Mouse (Mus musculus) embryonic stem cell, embryonic (primary cell): ENCODE data around the gene F2.

Experiments used
- CTCF ChIA-PET, 4 experiments: fragments of 300-600 bp in 2 of 4; fragments of 350-600 bp in 2 of 4; sonication (Branson Sonifier 250); formaldehyde crosslinking; loops; one replicate each; lab custom pipeline; 2022; ENCODE audit warnings: inconsistent platforms in 2 of 4; lab: Charles Lee
- POLR2A ChIA-PET, 4 experiments: fragments of 300-600 bp in 2 of 4; fragments of 350-600 bp in 2 of 4; sonication (Branson Sonifier 250); formaldehyde crosslinking; loops; one replicate each; lab custom pipeline; 2022; ENCODE audit warnings: antibody characterized with exemption in 4 of 4, inconsistent platforms in 1 of 4; lab: Charles Lee

Gene F2

DNA sequence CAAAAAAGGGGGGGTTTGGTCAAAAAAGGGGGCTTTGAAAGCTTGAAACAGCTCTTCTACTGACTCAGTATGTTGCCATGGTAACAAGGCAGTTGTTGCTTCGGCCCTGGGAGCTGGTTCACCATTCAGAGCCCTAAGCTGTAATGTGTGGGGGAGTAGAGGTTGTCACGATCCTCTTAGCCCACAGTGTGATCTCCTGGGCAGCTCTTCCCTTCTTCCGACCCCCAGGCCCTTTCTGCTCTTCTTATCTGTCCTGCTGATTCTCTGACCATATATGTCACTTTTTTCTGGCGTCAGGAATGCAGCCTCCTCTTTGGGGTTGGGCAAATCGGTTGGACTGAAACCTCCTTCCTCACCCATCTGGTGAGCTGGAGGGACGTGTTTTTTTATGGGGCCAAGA, 16.6 kb upstream of the F2 start:
- ChIA-PET CTCF (interaction anchor here in 2 of 4 experiments (0.5 to 0.7 kb wide), 3 partner anchors 30 to 80 kb away, joined by 3 to 12 read pairs (median 5); no protein-coding TSS in a partner anchor), POLR2A (interaction anchor here in 3 of 4 experiments (0.5 to 11.4 kb wide), 10 partner anchors 8 to 255 kb away, joined by 3 to 108 read pairs (median 4); partner anchors contain the start of genes F2 (in 2 of the 3) and Ambra1 (in 1 of the 3))

DNA sequence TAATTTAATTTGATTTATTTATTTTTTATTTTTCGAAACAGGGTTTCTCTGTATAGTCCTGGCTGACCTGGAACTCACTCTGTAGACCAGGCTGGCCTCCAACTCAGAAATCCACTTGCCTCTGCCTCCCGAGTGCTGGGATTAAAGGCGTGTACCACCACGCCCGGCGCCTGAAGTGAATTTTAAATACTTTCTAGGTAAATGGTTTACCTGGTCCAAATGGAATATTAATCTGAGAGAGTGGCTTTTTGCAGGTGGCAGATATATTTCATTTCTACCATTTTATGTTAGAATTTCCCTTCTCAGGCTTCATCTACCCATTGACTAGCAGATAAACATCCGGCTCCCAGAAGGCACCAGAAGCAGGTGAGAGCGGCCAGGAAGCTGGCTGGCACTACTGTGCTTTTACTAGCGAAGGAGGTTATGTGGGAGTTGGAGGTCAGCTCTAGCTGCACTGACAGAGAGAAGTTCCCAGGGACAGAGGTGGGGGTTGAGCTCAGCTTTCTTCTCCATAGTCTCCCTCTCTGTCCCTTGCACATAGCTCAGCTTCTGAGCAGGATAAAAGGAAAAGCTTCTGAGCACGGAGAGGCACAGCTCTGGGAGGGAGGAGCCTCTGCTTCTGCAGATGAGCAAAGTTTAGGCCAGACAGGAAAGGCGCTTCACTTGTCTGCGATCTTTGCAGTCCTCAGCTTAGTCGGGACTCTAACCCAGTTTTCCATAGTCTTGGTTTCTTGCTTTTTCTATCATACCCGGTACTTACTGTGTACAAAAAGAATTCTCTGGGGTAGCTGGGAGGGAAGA, 15.4 kb upstream of the F2 start:
- CTCF ChIA-PET = interaction anchor here in 2 of 4 experiments (0.5 to 6.3 kb wide), 2 partner anchors 15 to 41 kb away, joined by 3 to 39 read pairs; partner anchors contain the start of gene F2 (in 1 of the 2)
- POLR2A ChIA-PET = interaction anchor here in 3 of 4 experiments (0.6 to 11.4 kb wide), 11 partner anchors 14 to 212 kb away, joined by 3 to 108 read pairs (median 6); partner anchors contain the start of gene F2 (in 3 of the 3)

DNA sequence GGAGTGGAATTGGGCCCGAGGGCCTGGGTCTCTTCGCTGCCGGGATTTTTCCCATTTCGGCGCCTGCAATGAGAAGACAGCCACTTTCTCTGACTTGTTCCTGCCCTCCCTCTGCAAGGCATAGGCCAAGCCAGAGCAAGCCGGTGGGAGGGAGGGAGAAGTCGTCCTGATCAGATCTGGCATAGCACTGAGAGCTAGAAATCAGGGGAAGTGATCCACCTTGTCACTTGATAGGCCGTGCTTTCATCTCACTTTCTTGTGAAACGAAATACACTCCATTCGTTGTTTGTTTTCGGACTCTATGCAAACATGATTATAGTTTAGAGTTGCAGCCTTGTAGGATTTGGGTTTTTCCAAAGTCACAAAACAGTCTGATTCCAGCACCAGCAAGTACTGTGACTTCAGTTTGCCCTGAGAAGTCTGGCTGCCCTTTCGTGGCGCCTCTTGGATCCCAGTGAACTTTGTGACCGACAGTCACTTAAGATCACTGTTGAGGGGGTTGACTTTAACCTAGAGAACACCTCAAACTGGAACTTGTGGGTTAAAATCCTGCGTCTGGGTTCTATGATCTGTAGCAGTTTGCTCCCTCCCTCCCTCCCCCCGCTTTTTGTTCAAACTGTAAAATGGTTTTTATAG, 14.3 kb upstream of the F2 start:
- POLR2A ChIA-PET = interaction anchor here in 3 of 4 experiments (0.6 to 11.8 kb wide), 49 partner anchors 8 to 589 kb away, joined by 3 to 108 read pairs (median 4); partner anchors contain the start of genes F2 (in 3 of the 3), 1110051M20Rik (in 2 of the 3), Ambra1 (in 2 of the 3) and Atg13 (in 2 of the 3)
- CTCF ChIA-PET = interaction anchor here in 2 of 4 experiments (0.7 to 6.3 kb wide), 5 partner anchors 10 to 589 kb away, joined by 3 to 39 read pairs (median 3); partner anchors contain the start of gene F2 (in 1 of the 2)

DNA sequence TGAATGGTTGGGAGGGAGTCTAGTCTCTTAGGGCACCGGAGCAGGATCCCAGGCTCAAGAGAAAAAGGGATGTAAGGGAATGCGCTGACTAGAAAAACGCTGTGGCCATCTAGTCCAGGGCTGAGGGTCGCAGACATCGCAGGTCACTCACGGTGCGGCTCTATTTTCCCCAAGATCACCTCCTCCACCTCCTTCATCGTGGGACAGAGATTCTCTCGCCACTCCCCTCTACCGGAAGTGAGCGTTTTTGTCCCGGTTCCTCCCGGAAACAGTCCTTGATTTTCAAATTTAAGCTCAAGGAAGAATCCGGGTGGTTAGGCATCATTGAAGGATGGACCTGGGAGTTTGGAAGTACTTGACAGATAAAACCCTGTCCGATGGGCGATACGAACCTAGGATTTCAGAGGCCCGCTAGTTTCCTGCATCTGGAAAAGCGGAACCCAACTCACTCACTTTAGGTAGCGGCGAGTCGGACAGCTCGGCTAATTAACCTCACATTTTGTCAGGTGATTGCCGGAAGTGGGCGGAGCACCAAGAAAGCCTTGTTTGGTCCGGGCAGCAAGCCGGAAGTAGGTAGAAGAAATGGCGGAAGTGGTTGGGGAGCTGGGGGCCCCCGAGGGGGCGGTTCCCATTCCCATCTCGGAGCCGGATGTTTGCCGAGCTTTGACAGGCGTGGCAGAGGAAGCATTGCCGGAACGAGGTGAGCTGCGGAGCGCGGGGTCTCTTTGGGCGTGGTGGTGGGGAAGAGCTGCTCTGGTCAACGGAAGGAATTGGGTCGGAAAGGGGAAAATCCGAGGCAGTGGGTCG, 13.5 kb upstream of the F2 start, which contains the start of the genes Zfp408 and Arhgap1:
Gene Zfp408, minus strand, starts transcription at position 239 of the 807 bp plus-strand sequence.
Gene Arhgap1, plus strand, starts transcription at position 308 of the 807 bp plus-strand sequence.
- CTCF ChIA-PET = interaction anchor here in 2 of 4 experiments (0.7 to 6.3 kb wide), 5 partner anchors 9 to 588 kb away, joined by 3 to 39 read pairs (median 3); partner anchors contain the start of gene F2 (in 1 of the 2)
- POLR2A ChIA-PET = interaction anchor here in 3 of 4 experiments (0.6 to 11.8 kb wide), 50 partner anchors 9 to 588 kb away, joined by 3 to 108 read pairs (median 4); partner anchors contain the start of genes F2 (in 3 of the 3), 1110051M20Rik (in 2 of the 3), Ambra1 (in 2 of the 3) and Atg13 (in 2 of the 3)

DNA sequence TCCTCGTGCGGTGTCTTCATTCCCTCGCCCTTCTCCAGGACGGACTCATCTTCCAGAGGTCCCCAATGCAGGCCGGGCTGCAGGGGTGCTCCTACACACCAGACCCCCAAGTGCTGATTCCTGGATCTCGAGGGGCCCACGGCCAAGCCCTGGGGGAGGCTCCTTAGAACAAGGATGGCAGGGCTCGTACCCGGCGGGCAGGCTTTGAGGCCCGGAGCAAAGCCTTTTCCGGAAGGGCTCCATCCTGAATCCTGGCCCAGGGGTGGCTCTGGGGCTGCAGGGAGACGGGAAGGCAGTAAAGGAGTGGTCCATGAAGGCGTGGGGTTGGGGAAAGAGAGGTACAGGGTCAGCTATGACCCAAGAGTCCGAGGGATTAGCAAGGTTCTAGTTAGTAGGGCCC, 12.9 kb upstream of the F2 start:
- ChIA-PET CTCF (interaction anchor here in 1 of 4 experiments (1.3 to 6.3 kb wide), 2 partner anchors 13 to 588 kb away, joined by 3 to 39 read pairs; partner anchors contain the start of gene F2), POLR2A (interaction anchor here in 3 of 4 experiments (0.5 to 11.8 kb wide), 17 partner anchors 10 to 535 kb away, joined by 3 to 108 read pairs (median 6); partner anchors contain the start of genes F2 (in 3 of the 3), Atg13 (in 2 of the 3), Harbi1 (in 2 of the 3) and Ambra1 (in 1 of the 3))

DNA sequence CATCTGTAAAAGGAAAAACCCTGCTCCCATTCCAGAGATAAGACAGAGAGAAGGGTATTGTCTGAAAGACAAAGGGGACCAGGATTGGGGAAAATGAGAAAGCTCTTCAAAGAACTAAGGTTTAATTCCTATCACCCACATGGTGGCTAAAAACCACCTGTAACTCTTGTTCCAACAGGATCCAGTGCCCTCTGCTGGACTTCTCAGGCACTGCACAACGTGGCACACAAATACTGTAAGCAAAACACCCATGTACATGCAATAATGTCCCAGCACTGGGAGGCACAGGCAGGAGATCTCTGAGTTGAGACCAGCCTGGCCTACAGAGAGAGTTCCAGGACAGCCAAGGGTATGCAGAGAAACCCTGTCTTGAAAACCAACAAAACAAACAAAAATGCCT, 10.5 kb upstream of the F2 start:
- ChIA-PET CTCF (interaction anchor here (0.5 to 6.3 kb wide), 33 partner anchors 8 to 532 kb away, joined by 3 to 39 read pairs (median 4); partner anchors contain the start of genes F2 (in 3 of the 4), Atg13 (in 1 of the 4), Harbi1 (in 1 of the 4) and Madd (in 1 of the 4)), POLR2A (interaction anchor here in 3 of 4 experiments (0.9 to 11.8 kb wide), 22 partner anchors 8 to 410 kb away, joined by 3 to 108 read pairs (median 4); partner anchors contain the start of genes F2 (in 3 of the 3), Ckap5 (in 2 of the 3), Arfgap2 (in 1 of the 3) and Ddb2 (in 1 of the 3))

DNA sequence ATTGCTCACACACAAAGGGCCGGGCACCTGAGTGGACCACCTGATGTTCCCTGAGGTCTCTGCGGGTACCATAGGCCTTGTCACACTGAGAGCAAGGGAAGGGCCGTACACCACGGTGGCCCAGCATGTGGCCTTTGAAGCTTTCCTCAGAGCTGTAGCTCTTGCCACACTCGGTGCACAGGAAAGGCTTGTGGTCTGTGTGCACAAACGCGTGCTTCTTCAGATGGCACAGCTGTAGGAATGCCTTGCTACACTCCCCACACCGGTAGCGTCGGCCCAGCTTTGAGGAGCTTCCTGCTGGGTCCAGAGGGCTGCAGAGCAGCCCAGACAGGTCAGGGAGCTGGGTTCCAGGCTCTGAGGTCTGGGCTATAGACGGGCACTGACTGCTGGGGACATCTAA, 9.6 kb upstream of the F2 start:
- ChIA-PET CTCF (interaction anchor here (0.6 to 6.3 kb wide), 20 partner anchors 7 to 531 kb away, joined by 3 to 39 read pairs (median 4); partner anchors contain the start of genes F2 (in 3 of the 4), Atg13 (in 1 of the 4), Harbi1 (in 1 of the 4) and Madd (in 1 of the 4)), POLR2A (interaction anchor here in 3 of 4 experiments (0.5 to 11.8 kb wide), 13 partner anchors 9 to 281 kb away, joined by 3 to 108 read pairs (median 8); partner anchors contain the start of genes F2 (in 3 of the 3), Chrm4 (in 1 of the 3) and Ckap5 (in 1 of the 3))

DNA sequence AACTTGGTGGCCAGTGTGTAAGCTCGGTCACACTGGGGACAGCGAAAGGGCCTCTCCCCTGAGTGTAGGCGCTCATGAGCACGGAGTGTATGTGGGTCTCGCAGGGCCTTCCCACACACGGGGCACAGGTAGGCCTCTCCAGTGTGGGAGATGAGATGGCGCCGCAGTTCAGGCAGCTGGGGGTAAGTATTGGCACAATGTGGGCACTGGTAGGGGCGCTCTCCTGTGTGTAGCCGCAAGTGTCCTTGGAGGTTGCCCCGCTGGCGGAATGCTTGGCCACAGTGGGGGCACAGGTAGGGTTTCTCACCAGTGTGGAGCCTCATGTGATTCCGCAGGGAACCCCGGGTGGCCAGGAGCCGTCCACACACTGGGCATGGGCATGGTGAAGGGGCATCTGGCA, 9.1 kb upstream of the F2 start:
- POLR2A ChIA-PET = interaction anchor here in 3 of 4 experiments (0.6 to 11.8 kb wide), 10 partner anchors 8 to 388 kb away, joined by 3 to 108 read pairs (median 21); partner anchors contain the start of gene F2 (in 2 of the 3)
- CTCF ChIA-PET = interaction anchor here (0.7 to 6.3 kb wide), 10 partner anchors 9 to 65 kb away, joined by 3 to 39 read pairs (median 5); partner anchors contain the start of genes F2 (in 3 of the 4), Atg13 (in 1 of the 4) and Harbi1 (in 1 of the 4)

DNA sequence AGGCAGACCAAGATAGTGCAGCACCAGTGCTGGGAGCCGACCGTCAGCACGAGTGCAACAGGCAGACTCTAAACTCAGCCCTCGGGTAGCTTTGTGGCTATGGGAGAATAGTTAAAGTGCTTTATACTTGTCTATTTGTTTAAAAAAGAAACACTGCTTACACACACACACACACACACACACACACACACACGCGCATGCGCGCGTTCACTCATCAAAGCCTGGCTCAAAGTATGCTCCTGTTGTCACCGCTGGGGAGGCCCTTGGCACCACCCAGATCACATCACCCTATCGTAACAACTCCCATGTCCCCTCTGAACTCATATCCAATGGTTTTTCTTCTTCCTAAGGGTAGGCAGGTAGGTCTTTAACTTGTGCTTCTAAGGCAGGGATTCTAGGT, 7.8 kb upstream of the F2 start:
- CTCF ChIA-PET = interaction anchor here in 2 of 4 experiments (0.6 to 1.0 kb wide), 4 partner anchors 8 to 893 kb away, joined by 3 to 21 read pairs (median 4); no protein-coding TSS in a partner anchor
- POLR2A ChIA-PET = interaction anchor here in 3 of 4 experiments (0.6 to 11.8 kb wide), 18 partner anchors 7 to 444 kb away, joined by 3 to 108 read pairs (median 4); partner anchors contain the start of genes F2 (in 2 of the 3), Atg13 (in 1 of the 3) and Harbi1 (in 1 of the 3)

DNA sequence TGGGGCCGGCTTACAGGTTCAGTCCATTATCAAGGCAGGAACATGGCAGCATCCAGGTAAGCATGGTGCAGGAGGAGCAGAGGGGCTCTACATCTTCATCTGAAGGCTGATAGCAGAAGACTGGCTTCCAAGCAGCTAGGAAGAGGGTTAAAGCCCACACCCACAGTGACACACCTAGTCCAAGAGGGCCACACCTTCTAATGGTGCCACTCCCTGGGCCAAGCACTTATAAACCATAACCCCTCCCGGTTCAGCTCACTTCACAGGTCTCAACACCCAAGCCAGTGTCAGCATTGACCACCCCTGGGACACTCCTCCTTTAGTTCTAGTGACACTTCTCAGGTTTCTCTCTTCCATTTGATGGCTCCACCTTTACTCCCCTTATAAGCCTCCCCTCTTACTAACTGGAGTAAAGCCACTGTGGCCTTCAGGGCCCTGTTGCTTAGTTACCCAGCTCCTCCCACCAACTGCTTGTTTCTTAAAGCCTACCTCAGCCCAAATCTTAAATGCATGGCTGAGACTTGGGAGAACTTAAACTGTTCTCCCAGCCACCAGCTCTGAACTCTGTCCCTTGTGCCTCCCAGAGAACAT, 6.7 kb upstream of the F2 start:
- ChIA-PET CTCF (interaction anchor here in 1 of 4 experiments (2.1 kb wide), 1 partner anchor 13 kb away, joined by 10 read pairs; no protein-coding TSS in a partner anchor), POLR2A (interaction anchor here (0.6 to 11.8 kb wide), 19 partner anchors 6 to 1064 kb away, joined by 3 to 108 read pairs (median 5); partner anchors contain the start of genes F2 (in 2 of the 4), Ambra1 (in 1 of the 4) and Mdk (in 1 of the 4))

DNA sequence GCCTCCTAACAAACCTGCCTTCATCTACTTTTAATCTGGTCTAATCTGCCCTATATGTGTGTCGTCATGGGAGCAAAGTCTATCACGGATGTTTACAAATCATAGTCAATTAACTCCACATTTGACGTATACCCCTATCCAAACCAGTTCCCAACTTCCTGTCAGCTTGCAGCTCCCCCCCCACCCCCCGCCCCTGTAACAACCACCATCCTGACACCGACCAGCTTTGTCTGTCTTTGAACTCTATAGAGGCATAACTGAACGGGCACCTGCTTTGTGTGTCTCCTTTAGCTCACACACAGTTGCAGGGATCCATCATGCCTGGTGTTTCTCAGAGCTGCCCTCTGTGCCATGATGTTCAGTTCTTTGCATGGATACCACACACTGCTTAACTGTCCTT, 2.7 kb upstream of the F2 start:
- CTCF ChIA-PET = interaction anchor here in 2 of 4 experiments (0.6 to 1.0 kb wide), 4 partner anchors 7 to 239 kb away, joined by 3 to 5 read pairs (median 3); no protein-coding TSS in a partner anchor
- POLR2A ChIA-PET = interaction anchor here in 2 of 4 experiments (0.7 to 8.7 kb wide), 7 partner anchors 8 to 91 kb away, joined by 3 to 108 read pairs (median 3); partner anchors contain the start of genes Ambra1 (in 1 of the 2), Arhgap1 (in 1 of the 2) and Zfp408 (in 1 of the 2)

DNA sequence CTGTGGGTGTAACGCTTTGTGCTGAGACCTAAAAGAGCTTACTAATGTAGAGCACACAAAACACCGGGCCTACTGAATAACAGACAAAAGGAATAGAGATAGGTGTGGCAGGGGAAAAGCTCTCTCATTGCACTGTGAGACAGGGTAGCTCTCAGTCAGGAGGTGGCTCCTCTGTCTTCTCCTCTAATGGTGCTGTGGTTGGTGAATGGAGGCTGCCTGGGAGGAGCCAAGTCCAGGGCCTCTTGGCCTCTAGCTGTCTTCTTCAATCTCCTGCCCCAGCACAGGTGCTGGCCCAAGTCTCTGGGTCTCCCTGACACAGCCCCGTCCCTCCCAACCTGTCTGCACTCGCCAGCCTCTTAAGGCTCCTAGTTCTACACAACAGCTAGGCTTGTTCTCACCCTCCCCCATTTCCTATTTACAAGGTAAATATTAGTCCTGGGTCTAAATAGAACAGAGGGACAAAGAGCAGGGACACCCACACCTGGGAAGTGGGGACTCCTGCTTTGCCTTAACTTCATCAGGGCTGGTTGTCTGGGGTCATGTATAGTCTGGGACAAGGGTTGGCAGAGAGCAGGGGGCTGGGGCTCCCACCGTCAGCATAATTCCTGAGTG, 619 bp upstream of the F2 start:
- CTCF ChIA-PET = interaction anchor here in 3 of 4 experiments (1.0 to 4.1 kb wide), 4 partner anchors 9 to 20 kb away, joined by 3 to 39 read pairs (median 12); partner anchors contain the start of genes Arhgap1 (in 1 of the 3) and Zfp408 (in 1 of the 3)

DNA sequence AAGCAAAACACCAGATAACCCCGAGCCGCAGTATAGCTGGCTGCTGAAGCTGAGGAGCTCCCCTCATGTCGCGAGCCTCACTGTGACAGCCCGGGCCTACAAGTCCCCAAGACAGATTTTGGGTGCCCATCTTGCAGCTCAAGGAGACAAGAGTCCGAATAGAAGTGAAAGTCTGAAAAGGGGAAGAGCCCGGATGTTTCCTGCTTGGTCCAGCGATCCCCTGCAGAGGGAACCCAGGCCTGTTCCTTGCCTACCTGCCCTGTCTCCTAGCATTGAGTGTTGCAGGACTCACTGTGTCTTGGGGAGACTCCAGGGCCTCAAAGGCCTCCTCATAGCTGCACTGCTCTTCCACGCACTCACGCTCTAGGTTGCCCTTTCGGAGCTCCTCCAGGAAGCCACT, 728 bp downstream of the F2 start:
- ChIA-PET POLR2A (interaction anchor here in 3 of 4 experiments (0.6 to 10.6 kb wide), 34 partner anchors 8 to 398 kb away, joined by 3 to 108 read pairs (median 5); partner anchors contain the start of genes Arhgap1 (in 3 of the 3), Ckap5 (in 3 of the 3), Zfp408 (in 3 of the 3) and Ambra1 (in 1 of the 3)), CTCF (interaction anchor here in 3 of 4 experiments (0.7 to 4.1 kb wide), 8 partner anchors 9 to 520 kb away, joined by 3 to 39 read pairs (median 3); partner anchors contain the start of genes Arhgap1 (in 1 of the 3) and Zfp408 (in 1 of the 3))

More for the DNA sequence above, 619 bp upstream of the F2 start:
- POLR2A ChIA-PET = interaction anchor here (0.6 to 10.6 kb wide), 32 partner anchors 7 to 569 kb away, joined by 3 to 108 read pairs (median 5); partner anchors contain the start of genes Arhgap1 (in 3 of the 4), Zfp408 (in 3 of the 4), Ambra1 (in 1 of the 4) and Arfgap2 (in 1 of the 4)

DNA sequence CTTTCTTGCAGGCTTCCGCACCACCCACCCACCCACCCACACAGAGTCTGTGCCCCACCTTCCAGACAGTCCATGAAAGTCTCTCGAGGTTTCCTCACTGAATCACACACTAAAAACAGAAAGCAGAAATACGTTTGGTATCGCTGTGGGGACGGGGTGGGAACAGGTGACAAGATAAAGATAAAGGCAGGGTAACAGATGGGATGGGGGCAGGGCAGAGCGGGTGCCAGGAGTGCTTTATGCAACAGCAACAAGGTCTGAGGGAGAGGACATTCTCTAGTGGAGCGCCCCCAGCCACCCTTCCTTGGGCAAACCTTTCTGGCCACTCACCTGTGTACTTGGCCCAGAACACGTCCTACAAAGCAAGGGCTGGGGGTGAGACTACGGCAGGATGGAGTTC, 1.4 kb downstream of the F2 start:
- ChIA-PET CTCF (interaction anchor here in 3 of 4 experiments (0.7 to 4.1 kb wide), 7 partner anchors 10 to 520 kb away, joined by 3 to 39 read pairs (median 3); partner anchors contain the start of genes Arhgap1 (in 1 of the 3) and Zfp408 (in 1 of the 3)), POLR2A (interaction anchor here in 3 of 4 experiments (0.6 to 10.6 kb wide), 25 partner anchors 9 to 398 kb away, joined by 3 to 108 read pairs (median 5); partner anchors contain the start of genes Arhgap1 (in 3 of the 3), Ckap5 (in 3 of the 3), Zfp408 (in 3 of the 3) and Ambra1 (in 1 of the 3))
